Mouse (Mus musculus) lung, adult 2 months (tissue): Measurements from ENCODE around the gene Grrp1. TPM values are rescaled to one million over a fixed set of nuclear protein-coding genes. Genes with fewer than 3 reads are reported as not detected.

Experiments used
- DNase-seq: peaks from one replicate; pipeline ENCODE4 v3.0.0; 2022
- H3K4me1 ChIP-seq: fragments of 200-500 bp; 2 replicates; pipeline ENCODE4 v1.6.1; 2011; ENCODE audit warnings: low read length; ENCODE audit not compliant: control insufficient read depth, insufficient read depth
- H3K4me3 ChIP-seq: fragments of 200-500 bp; replicated peaks from 2 replicates; pipeline ENCODE3; 2011; ENCODE audit warnings: low read depth, mild to moderate bottlenecking, control low read depth, low read length; ENCODE audit errors: extremely low read depth
- CTCF ChIP-seq: fragments of 200-500 bp; IDR thresholded peaks from 2 replicates; pipeline ENCODE4 v1.5.1; 2011; ENCODE audit warnings: mild to moderate bottlenecking, low read length, control low read depth; ENCODE audit not compliant: insufficient read depth
- POLR2A ChIP-seq: fragments of 200-500 bp; IDR thresholded peaks from 2 replicates; pipeline ENCODE4 v1.6.1; 2011; ENCODE audit warnings: low read depth, mild to moderate bottlenecking, control low read depth, low read length, borderline replicate concordance; ENCODE audit errors: extremely low read depth
- WGBS: fragments of 180-500 bp; shearing (Covaris S2); methylation state at CpG from one replicate; pipeline ENCODE4 v1.1.7; 2018; 5-methylcytosine and 5-hydroxymethylcytosine counted together
- polyA plus RNA-seq: library from polyadenylated mRNA; depleted of rRNA; stranded (reverse); fragments of >200 nt; gene quantifications from 2 replicates; pipeline ENCODE4 v1.2.3, GENCODE M21; 2012

Gene Grrp1
- polyA plus RNA-seq, 1 experiment, result 37.9 TPM

GRCm38 (mm10) chr4:134246256-134246655, 7.7 kb downstream of the Grrp1 start:
- peaks cover 14% of the 10 kb centered on the region for H3K4me1 ChIP-seq
- no peak for DNase-seq
- 65% methylated on average over 4 of the region's 4 CpGs for WGBS
- no peak overlapping the region for H3K4me3 ChIP-seq
- TF ChIP-seq POLR2A, result no peak
- TF ChIP-seq CTCF, result no peak

- peaks cover 9% of the 10 kb centered on the region for H3K4me1 ChIP-seq
- peak within 1 kb of the TSS; percentile 90 for H3K4me3 ChIP-seq
- WGBS, result under 1% methylated on average over 60 of the region's 60 CpGs
- TF ChIP-seq CTCF (peak; percentile 62), POLR2A (peak; percentile 45; the same call in 1 of the 2 replicates)
- DNase-seq, result peak; percentile 96
Observed at GRCm38 (mm10) chr4:134245148-134245843, 8.6 kb downstream of the Grrp1 start, which contains the start of gene Zfp593. TSS of gene Zfp593 (minus strand) at chr4:134245592.

- no peak for DNase-seq
- TF ChIP-seq CTCF (no peak), POLR2A (no peak)
- 93% methylated on average over 17 of the region's 17 CpGs for WGBS
- no peak within 1 kb of the TSS for H3K4me3 ChIP-seq
- H3K4me1 ChIP-seq, result peaks cover 6% of the 10 kb centered on the region; the same call in 1 of the 2 replicates
Observed at GRCm38 (mm10) chr4:134243516-134244250, 10.2 kb downstream of the Grrp1 start, which contains the start of gene E130218I03Rik. TSS of gene E130218I03Rik (plus strand) at chr4:134243662.

GRCm38 (mm10) chr4:134238686-134239085, 15.2 kb downstream of the Grrp1 start:
- DNase-seq, result peak; percentile 23
- no peak for TF ChIP-seq CTCF
- TF ChIP-seq POLR2A, result no peak
- WGBS, result 9% methylated on average over 10 of the region's 10 CpGs

GRCm38 (mm10) chr4:134238279-134238651, 15.6 kb downstream of the Grrp1 start, which contains the start of gene Cnksr1:
TSS of gene Cnksr1 (minus strand) at chr4:134238399.
- peak; percentile 90 for DNase-seq

More at GRCm38 (mm10) chr4:134238686-134239085, 15.2 kb downstream of the Grrp1 start:
- Histone ChIP-seq H3K4me3 (no peak overlapping the region), H3K4me1 (0 out of 2 replicates have a peak, but pooled peaks cover 4% of the 10 kb centered on the region)

GRCm38 (mm10) chr4:134237582-134238278, 16.2 kb downstream of the Grrp1 start:
- peak overlapping the region; percentile 69 for H3K4me3 ChIP-seq
- H3K4me1 ChIP-seq, result 0 out of 2 replicates have a peak, but pooled peaks cover 4% of the 10 kb centered on the region
- DNase-seq, result no peak
- WGBS, result 22% methylated on average over 19 of the region's 19 CpGs
- TF ChIP-seq POLR2A, result no peak
- no peak for TF ChIP-seq CTCF

More at GRCm38 (mm10) chr4:134238279-134238651, 15.6 kb downstream of the Grrp1 start, which contains the start of gene Cnksr1:
- TF ChIP-seq CTCF, result no peak
- peak; percentile 45; the same call in 1 of the 2 replicates for TF ChIP-seq POLR2A
- WGBS, result 2% methylated on average over 18 of the region's 18 CpGs
- Histone ChIP-seq H3K4me3 (peak within 1 kb of the TSS; percentile 69), H3K4me1 (0 out of 2 replicates have a peak, but pooled peaks cover 4% of the 10 kb centered on the region)

GRCm38 (mm10) chr4:134234876-134235275, 19.0 kb downstream of the Grrp1 start:
- 79% methylated on average over 5 of the region's 5 CpGs for WGBS
- H3K4me1 ChIP-seq, result 0 out of 2 replicates have a peak, but pooled peaks cover 4% of the 10 kb centered on the region
- no peak for TF ChIP-seq POLR2A
- TF ChIP-seq CTCF, result no peak
- no peak for DNase-seq
- no peak overlapping the region for H3K4me3 ChIP-seq

GRCm38 (mm10) chr4:134230431-134230830, 23.5 kb downstream of the Grrp1 start:
- no peak for TF ChIP-seq POLR2A
- no peak for TF ChIP-seq CTCF
- Histone ChIP-seq H3K4me3 (no peak overlapping the region), H3K4me1 (no peaks in the 10 kb centered on the region)
- 27% methylated on average over 8 of the region's 8 CpGs for WGBS
- DNase-seq, result no peak

GRCm38 (mm10) chr4:134227194-134227593, 26.7 kb downstream of the Grrp1 start, which contains the start of gene Catsper4:
TSS of gene Catsper4 (minus strand) at chr4:134227383.
- no peak for DNase-seq
- 69% methylated on average over 8 of the region's 8 CpGs for WGBS
- Histone ChIP-seq H3K4me3 (no peak within 1 kb of the TSS), H3K4me1 (no peaks in the 10 kb centered on the region)
- TF ChIP-seq POLR2A (no peak), CTCF (no peak)
